Mouse (Mus musculus): Measurements from ENCODE around the gene Prkce.

The Prkce gene

DNA sequence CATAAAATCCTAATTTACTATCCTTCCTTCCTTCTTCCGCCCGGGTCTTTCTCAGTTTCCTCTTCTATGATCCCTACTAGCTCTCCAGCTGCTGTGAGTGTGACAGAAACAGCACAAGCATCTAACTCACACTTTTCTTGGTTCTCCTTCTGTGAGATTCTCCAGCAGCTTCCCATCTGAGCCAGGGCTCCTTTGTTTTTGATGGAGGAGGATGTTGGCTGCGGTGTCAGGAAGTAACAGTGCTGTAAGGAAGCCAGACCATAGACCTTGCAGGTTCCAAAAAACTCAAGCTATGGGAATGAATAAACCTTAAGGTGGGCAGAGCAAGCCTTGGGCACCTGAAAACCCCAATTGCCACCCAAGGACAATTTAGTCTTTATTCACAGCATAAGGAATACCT lies 537.7 kb downstream of the Prkce start:
- no peak for DNase-seq (ENCODE audit: low spot score)

- no peak for DNase-seq (ENCODE audit: low spot score)
These were observed 538.9 kb downstream of the Prkce start for GRCm38 (mm10) chr17:86706467-86706866.
